Mouse (Mus musculus): ENCODE results near the gene Tarbp2.

Tarbp2 gene

GRCm38 (mm10) chr15:102505770-102506463 is 12.1 kb upstream of the Tarbp2 start:
- peak; percentile 2 for DNase-seq (ENCODE audit: low spot score)

- no peak for DNase-seq (ENCODE audit: low spot score)
Observed at GRCm38 (mm10) chr15:102506464-102506830, 11.5 kb upstream of the Tarbp2 start.

GRCm38 (mm10) chr15:102506864-102507263 is 11.1 kb upstream of the Tarbp2 start:
- peak; percentile 2 for DNase-seq (ENCODE audit: low spot score)

- DNase-seq (ENCODE audit: low spot score), result peak; percentile 4
Observed at GRCm38 (mm10) chr15:102507561-102507960, 10.4 kb upstream of the Tarbp2 start.

GRCm38 (mm10) chr15:102508336-102508735 is 9.7 kb upstream of the Tarbp2 start:
- peak; percentile 3 for DNase-seq (ENCODE audit: low spot score)

- DNase-seq (ENCODE audit: low spot score), result peak; percentile 47
Observed at GRCm38 (mm10) chr15:102510110-102510509, 7.9 kb upstream of the Tarbp2 start.

- peak; percentile 90 for DNase-seq (ENCODE audit: low spot score)
Observed at GRCm38 (mm10) chr15:102510590-102511284, 7.3 kb upstream of the Tarbp2 start.

GRCm38 (mm10) chr15:102511285-102511833 is 6.6 kb upstream of the Tarbp2 start:
- DNase-seq (ENCODE audit: low spot score), result peak; percentile 8

- DNase-seq (ENCODE audit: low spot score), result peak; percentile 9
Observed at GRCm38 (mm10) chr15:102512010-102512409, 6.0 kb upstream of the Tarbp2 start.

GRCm38 (mm10) chr15:102512471-102512870 is 5.5 kb upstream of the Tarbp2 start:
- DNase-seq (ENCODE audit: low spot score), result no peak

GRCm38 (mm10) chr15:102513004-102513403 is 5.0 kb upstream of the Tarbp2 start:
- DNase-seq (ENCODE audit: low spot score), result no peak

- no peak for DNase-seq (ENCODE audit: low spot score)
Observed at GRCm38 (mm10) chr15:102515261-102515660, 2.7 kb upstream of the Tarbp2 start.

- no peak for DNase-seq (ENCODE audit: low spot score)
Observed at GRCm38 (mm10) chr15:102515791-102516190, 2.2 kb upstream of the Tarbp2 start.

- DNase-seq (ENCODE audit: low spot score), result no peak
Observed at GRCm38 (mm10) chr15:102516293-102516692, 1.7 kb upstream of the Tarbp2 start.

- DNase-seq (ENCODE audit: low spot score), result peak; percentile 76
Observed at GRCm38 (mm10) chr15:102516728-102517404, 1.1 kb upstream of the Tarbp2 start, which contains the start of gene Map3k12. Gene Map3k12, minus strand, starts transcription at chr15:102517064.

- no peak for DNase-seq (ENCODE audit: low spot score)
Observed at GRCm38 (mm10) chr15:102517631-102517975, 389 bp upstream of the Tarbp2 start.

GRCm38 (mm10) chr15:102518859-102519201 is 838 bp downstream of the Tarbp2 start:
- DNase-seq (ENCODE audit: low spot score), result no peak

GRCm38 (mm10) chr15:102519211-102520141 is 1.5 kb downstream of the Tarbp2 start:
- DNase-seq (ENCODE audit: low spot score), result no peak

- no peak for DNase-seq (ENCODE audit: low spot score)
Observed at GRCm38 (mm10) chr15:102520416-102520815, 2.4 kb downstream of the Tarbp2 start.

GRCm38 (mm10) chr15:102521480-102521879 is 3.5 kb downstream of the Tarbp2 start:
- DNase-seq (ENCODE audit: low spot score), result no peak

GRCm38 (mm10) chr15:102524892-102525485 is 7.0 kb downstream of the Tarbp2 start, which contains the start of gene Npff:
Gene Npff, minus strand, starts transcription at chr15:102524942.
- peak; percentile 86 for DNase-seq (ENCODE audit: low spot score)
